Mouse (Mus musculus): ENCODE data around the gene Cxcr6. TPM values are rescaled to one million over a fixed set of nuclear protein-coding genes. Genes with fewer than 3 reads are reported as not detected.

Cxcr6 gene
- polyA plus RNA-seq, 1 experiment from 2014 or later, result 0.43 TPM

DNA sequence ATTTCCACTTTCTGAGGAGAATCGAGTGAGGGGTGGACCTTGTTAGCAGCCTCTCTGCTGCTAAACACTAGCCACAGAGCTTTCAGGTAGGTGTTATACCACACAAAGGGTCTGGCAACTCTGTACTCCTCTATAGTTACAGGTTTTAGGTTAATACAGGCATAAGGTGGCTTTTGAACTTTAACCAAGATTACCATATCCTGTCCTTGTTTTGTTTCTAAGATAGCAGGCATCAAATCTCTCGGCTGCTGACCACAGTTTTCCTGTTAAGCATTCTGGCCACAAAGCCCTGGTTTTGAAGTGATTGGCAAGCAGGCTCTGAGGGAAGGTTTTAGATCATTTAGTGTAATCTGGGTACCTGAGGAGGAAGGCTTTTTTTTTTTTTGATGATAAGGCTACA is 8.1 kb downstream of the Cxcr6 start:
- Histone ChIP-seq H3K9ac (ENCODE audit: low read length) (no peak overlapping the region), H3K36me3 (ENCODE audit: control insufficient read depth, insufficient read depth, low read length) (peaks cover 14% of the 10 kb centered on the region), H3K9me3 (ENCODE audit: control insufficient read depth, low read length) (no peaks in the 10 kb centered on the region), H3K4me3 (ENCODE audit: low read length) (no peak overlapping the region), H3K27ac (ENCODE audit: low read length) (no peak overlapping the region), H3K4me1 (replicated peaks; ENCODE audit: control insufficient read depth, insufficient read depth, low read length) (no peaks in the 10 kb centered on the region), H3K27me3 (ENCODE audit: control insufficient read depth, insufficient read depth, low read depth, low read length) (no peaks in the 10 kb centered on the region), H3K4me2 (ENCODE audit: low read depth, low read length) (no peak overlapping the region)
- ATAC-seq (ENCODE audit: low read depth), result no peak
- 78% methylated on average over 2 of the region's 2 CpGs for WGBS

GRCm38 (mm10) chr9:123814821-123815220 is 8.5 kb downstream of the Cxcr6 start:
- no peak overlapping the region for H3K9ac ChIP-seq (ENCODE audit: low read length)
- no peak overlapping the region for H3K27ac ChIP-seq (ENCODE audit: low read length)
- H3K4me1 ChIP-seq (replicated peaks; ENCODE audit: control insufficient read depth, insufficient read depth, low read length), result no peaks in the 10 kb centered on the region
- WGBS, result 69% methylated on average over 4 of the region's 4 CpGs
- no peaks in the 10 kb centered on the region for H3K9me3 ChIP-seq (ENCODE audit: control insufficient read depth, low read length)
- no peaks in the 10 kb centered on the region for H3K27me3 ChIP-seq (ENCODE audit: control insufficient read depth, insufficient read depth, low read depth, low read length)
- no peak overlapping the region for H3K4me3 ChIP-seq (ENCODE audit: low read length)
- H3K36me3 ChIP-seq (ENCODE audit: control insufficient read depth, insufficient read depth, low read length), result peaks cover 14% of the 10 kb centered on the region
- ATAC-seq (ENCODE audit: low read depth), result no peak
- no peak overlapping the region for H3K4me2 ChIP-seq (ENCODE audit: low read depth, low read length)

DNA sequence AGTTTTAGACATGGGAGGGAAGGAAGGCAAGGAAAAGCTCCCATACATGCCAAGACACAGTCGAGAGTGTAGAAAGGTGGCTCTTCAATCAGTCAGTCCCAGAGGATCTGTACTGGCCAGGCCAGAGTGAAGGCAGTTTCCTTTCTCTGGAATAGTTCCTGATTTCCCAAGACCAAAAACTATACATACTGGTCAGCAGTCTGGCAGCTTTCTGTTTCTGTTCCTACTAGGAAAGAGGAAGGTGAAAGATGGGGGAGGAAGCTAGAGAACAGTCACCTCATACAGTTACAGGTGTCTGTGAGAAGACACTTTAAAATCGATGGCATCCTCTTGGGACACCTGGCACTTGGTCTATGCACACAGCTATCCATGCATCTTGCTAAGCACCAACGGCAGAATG is 9.2 kb downstream of the Cxcr6 start:
- Histone ChIP-seq H3K27me3 (ENCODE audit: control insufficient read depth, insufficient read depth, low read depth, low read length) (no peaks in the 10 kb centered on the region), H3K4me2 (ENCODE audit: low read depth, low read length) (no peak overlapping the region), H3K9ac (ENCODE audit: low read length) (no peak overlapping the region), H3K27ac (ENCODE audit: low read length) (no peak overlapping the region), H3K4me1 (replicated peaks; ENCODE audit: control insufficient read depth, insufficient read depth, low read length) (no peaks in the 10 kb centered on the region), H3K9me3 (ENCODE audit: control insufficient read depth, low read length) (no peaks in the 10 kb centered on the region), H3K4me3 (ENCODE audit: low read length) (no peak overlapping the region), H3K36me3 (ENCODE audit: control insufficient read depth, insufficient read depth, low read length) (peaks cover 14% of the 10 kb centered on the region)
- 90% methylated on average over 3 of the region's 3 CpGs for WGBS
- no peak for ATAC-seq (ENCODE audit: low read depth)

DNA sequence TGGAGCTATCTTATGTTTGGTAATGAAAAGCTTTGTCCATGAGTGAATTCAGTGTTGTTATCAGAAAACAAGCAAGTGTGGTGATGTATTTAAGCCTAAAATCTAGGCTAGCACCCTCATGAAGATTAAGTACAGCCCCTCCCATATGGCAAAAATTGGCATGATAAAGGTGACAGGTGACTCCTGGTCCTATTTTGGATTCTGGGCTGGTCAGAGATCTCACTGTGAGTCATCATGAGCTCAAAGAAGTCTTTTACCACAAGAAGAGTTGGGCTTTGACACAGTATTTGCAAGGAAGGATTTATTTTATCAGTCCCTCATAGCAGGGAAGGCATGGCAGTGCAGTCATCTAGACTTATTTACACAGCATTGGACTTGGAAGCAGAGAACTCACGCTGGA is 9.7 kb downstream of the Cxcr6 start:
- H3K4me3 ChIP-seq (ENCODE audit: low read length), result no peak overlapping the region
- no peaks in the 10 kb centered on the region for H3K27me3 ChIP-seq (ENCODE audit: control insufficient read depth, insufficient read depth, low read depth, low read length)
- no peak for ATAC-seq (ENCODE audit: low read depth)
- no peaks in the 10 kb centered on the region for H3K4me1 ChIP-seq (replicated peaks; ENCODE audit: control insufficient read depth, insufficient read depth, low read length)
- H3K9ac ChIP-seq (ENCODE audit: low read length), result no peak overlapping the region
- H3K27ac ChIP-seq (ENCODE audit: low read length), result no peak overlapping the region
- H3K36me3 ChIP-seq (ENCODE audit: control insufficient read depth, insufficient read depth, low read length), result peaks cover 14% of the 10 kb centered on the region
- no peak overlapping the region for H3K4me2 ChIP-seq (ENCODE audit: low read depth, low read length)
- WGBS, result 59% methylated on average over 1 of the region's 1 CpGs
- H3K9me3 ChIP-seq (ENCODE audit: control insufficient read depth, low read length), result no peaks in the 10 kb centered on the region

GRCm38 (mm10) chr9:123818601-123819000 is 12.3 kb downstream of the Cxcr6 start:
- H3K4me2 ChIP-seq (ENCODE audit: low read depth, low read length), result no peak overlapping the region
- no peak overlapping the region for H3K9ac ChIP-seq (ENCODE audit: low read length)
- H3K4me1 ChIP-seq (replicated peaks; ENCODE audit: control insufficient read depth, insufficient read depth, low read length), result no peaks in the 10 kb centered on the region
- 83% methylated on average over 2 of the region's 2 CpGs for WGBS
- H3K27ac ChIP-seq (ENCODE audit: low read length), result no peak overlapping the region
- H3K27me3 ChIP-seq (ENCODE audit: control insufficient read depth, insufficient read depth, low read depth, low read length), result no peaks in the 10 kb centered on the region
- ATAC-seq (ENCODE audit: low read depth), result no peak
- H3K36me3 ChIP-seq (ENCODE audit: control insufficient read depth, insufficient read depth, low read length), result peaks cover 22% of the 10 kb centered on the region; the same call in 1 of the 2 replicates
- H3K4me3 ChIP-seq (ENCODE audit: low read length), result no peak overlapping the region
- H3K9me3 ChIP-seq (ENCODE audit: control insufficient read depth, low read length), result no peaks in the 10 kb centered on the region

DNA sequence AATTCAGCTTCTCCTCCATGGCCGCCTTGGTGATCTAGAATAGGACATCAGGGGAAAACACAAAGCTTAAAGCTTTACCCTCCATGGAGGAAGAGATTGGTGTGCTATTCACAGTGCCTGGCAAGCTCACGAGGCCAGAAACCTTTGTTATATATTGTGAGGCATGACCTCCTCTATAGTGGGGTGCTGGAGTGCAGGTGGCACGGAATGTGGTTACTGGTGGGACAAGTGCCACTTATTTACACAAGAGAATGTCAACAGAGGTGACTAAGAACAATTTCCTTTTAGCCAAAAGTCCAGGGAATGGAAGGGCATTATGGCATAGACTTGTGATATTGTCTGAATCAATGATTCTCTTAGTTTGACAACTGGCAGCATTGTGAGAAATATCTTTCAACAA is 20.4 kb downstream of the Cxcr6 start:
- no peak overlapping the region for H3K9ac ChIP-seq (ENCODE audit: low read length)
- 60% methylated on average over 3 of the region's 3 CpGs for WGBS
- peaks cover 40% of the 10 kb centered on the region for H3K36me3 ChIP-seq (ENCODE audit: control insufficient read depth, insufficient read depth, low read length)
- no peaks in the 10 kb centered on the region; the same call in 1 of the 2 replicates for H3K4me1 ChIP-seq (replicated peaks; ENCODE audit: control insufficient read depth, insufficient read depth, low read length)
- no peaks in the 10 kb centered on the region for H3K27me3 ChIP-seq (ENCODE audit: control insufficient read depth, insufficient read depth, low read depth, low read length)
- H3K9me3 ChIP-seq (ENCODE audit: control insufficient read depth, low read length), result no peaks in the 10 kb centered on the region
- H3K27ac ChIP-seq (ENCODE audit: low read length), result peak overlapping the region; percentile 42; the same call in 1 of the 2 replicates
- H3K4me2 ChIP-seq (ENCODE audit: low read depth, low read length), result no peak overlapping the region
- peak; percentile 80 for ATAC-seq (ENCODE audit: low read depth)
- no peak overlapping the region for H3K4me3 ChIP-seq (ENCODE audit: low read length)

GRCm38 (mm10) chr9:123828916-123829315 is 22.6 kb downstream of the Cxcr6 start:
- H3K36me3 ChIP-seq (ENCODE audit: control insufficient read depth, insufficient read depth, low read length), result peaks cover 27% of the 10 kb centered on the region
- WGBS, result 82% methylated on average over 4 of the region's 4 CpGs
- H3K4me1 ChIP-seq (replicated peaks; ENCODE audit: control insufficient read depth, insufficient read depth, low read length), result no peaks in the 10 kb centered on the region; the same call in 1 of the 2 replicates
- no peak overlapping the region for H3K9ac ChIP-seq (ENCODE audit: low read length)
- H3K4me3 ChIP-seq (ENCODE audit: low read length), result no peak overlapping the region
- H3K4me2 ChIP-seq (ENCODE audit: low read depth, low read length), result no peak overlapping the region
- no peaks in the 10 kb centered on the region for H3K27me3 ChIP-seq (ENCODE audit: control insufficient read depth, insufficient read depth, low read depth, low read length)
- ATAC-seq (ENCODE audit: low read depth), result no peak
- H3K27ac ChIP-seq (ENCODE audit: low read length), result no peak overlapping the region
- no peaks in the 10 kb centered on the region for H3K9me3 ChIP-seq (ENCODE audit: control insufficient read depth, low read length)

DNA sequence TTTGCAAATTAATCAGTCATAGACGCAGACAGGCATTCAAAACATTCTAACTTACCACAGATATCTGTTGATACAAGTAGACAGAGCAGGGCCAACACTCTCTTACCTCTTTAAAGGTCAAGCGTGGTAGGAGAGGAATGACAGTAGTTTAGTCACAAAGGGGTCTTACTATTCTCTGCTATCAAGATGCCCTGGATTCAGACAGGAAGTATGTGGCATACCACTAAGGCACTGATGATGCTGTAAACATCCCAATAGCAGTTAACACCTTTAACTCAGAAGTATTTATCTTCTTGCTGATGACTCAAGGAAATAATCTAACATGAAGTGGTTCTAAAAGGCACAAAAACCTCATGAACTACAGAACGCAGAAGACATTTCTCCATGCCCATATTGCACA is 29.6 kb downstream of the Cxcr6 start:
- Histone ChIP-seq H3K4me2 (ENCODE audit: low read depth, low read length) (no peak overlapping the region), H3K27ac (ENCODE audit: low read length) (no peak overlapping the region), H3K9ac (ENCODE audit: low read length) (no peak overlapping the region), H3K36me3 (ENCODE audit: control insufficient read depth, insufficient read depth, low read length) (peaks cover 11% of the 10 kb centered on the region), H3K4me3 (ENCODE audit: low read length) (no peak overlapping the region), H3K9me3 (ENCODE audit: control insufficient read depth, low read length) (no peaks in the 10 kb centered on the region), H3K4me1 (replicated peaks; ENCODE audit: control insufficient read depth, insufficient read depth, low read length) (no peaks in the 10 kb centered on the region), H3K27me3 (ENCODE audit: control insufficient read depth, insufficient read depth, low read depth, low read length) (no peaks in the 10 kb centered on the region)
- ATAC-seq (ENCODE audit: low read depth), result no peak
- 87% methylated on average over 3 of the region's 3 CpGs for WGBS

- Histone ChIP-seq H3K9ac (ENCODE audit: low read length) (no peak overlapping the region), H3K9me3 (ENCODE audit: control insufficient read depth, low read length) (no peaks in the 10 kb centered on the region), H3K27me3 (ENCODE audit: control insufficient read depth, insufficient read depth, low read depth, low read length) (no peaks in the 10 kb centered on the region), H3K27ac (ENCODE audit: low read length) (no peak overlapping the region), H3K36me3 (ENCODE audit: control insufficient read depth, insufficient read depth, low read length) (peaks cover 15% of the 10 kb centered on the region; the same call in 1 of the 2 replicates), H3K4me1 (replicated peaks; ENCODE audit: control insufficient read depth, insufficient read depth, low read length) (no peaks in the 10 kb centered on the region), H3K4me2 (ENCODE audit: low read depth, low read length) (no peak overlapping the region), H3K4me3 (ENCODE audit: low read length) (no peak overlapping the region)
- 91% methylated on average over 6 of the region's 6 CpGs for WGBS
- ATAC-seq (ENCODE audit: low read depth), result no peak
Measured at GRCm38 (mm10) chr9:123840243-123840642, 34.0 kb downstream of the Cxcr6 start.

DNA sequence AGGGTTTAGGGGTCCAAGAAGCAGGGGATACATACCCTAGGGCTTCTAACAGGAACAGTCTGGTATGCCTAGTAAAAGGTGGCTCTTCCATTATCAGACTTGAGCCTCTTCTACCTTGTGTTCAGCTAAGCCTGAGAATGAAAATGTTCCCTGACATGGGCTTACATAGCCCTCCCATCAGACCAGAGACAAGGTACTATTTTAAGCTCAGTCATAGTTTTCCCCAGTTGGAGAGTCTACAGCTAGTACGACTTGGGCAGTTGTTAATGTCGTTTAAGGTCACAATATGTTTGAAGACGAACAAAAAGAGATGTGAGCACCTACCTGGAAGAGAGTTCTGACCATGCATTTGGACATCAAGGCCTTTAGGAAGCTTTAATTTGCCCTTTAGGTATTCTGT is 38.2 kb downstream of the Cxcr6 start:
- Histone ChIP-seq H3K4me2 (ENCODE audit: low read depth, low read length) (no peak overlapping the region), H3K27ac (ENCODE audit: low read length) (no peak overlapping the region), H3K4me1 (replicated peaks; ENCODE audit: control insufficient read depth, insufficient read depth, low read length) (no peaks in the 10 kb centered on the region), H3K9me3 (ENCODE audit: control insufficient read depth, low read length) (no peaks in the 10 kb centered on the region), H3K9ac (ENCODE audit: low read length) (no peak overlapping the region), H3K27me3 (ENCODE audit: control insufficient read depth, insufficient read depth, low read depth, low read length) (no peaks in the 10 kb centered on the region), H3K36me3 (ENCODE audit: control insufficient read depth, insufficient read depth, low read length) (peaks cover 8% of the 10 kb centered on the region; the same call in 1 of the 2 replicates), H3K4me3 (ENCODE audit: low read length) (no peak overlapping the region)
- 80% methylated on average over 3 of the region's 3 CpGs for WGBS
- ATAC-seq (ENCODE audit: low read depth), result no peak
